Mouse (Mus musculus) E14TG2a.4 (cell line): ENCODE measurements around the gene Dok1.

ENCODE experiments used
- CTCF ChIP-seq: conservative IDR thresholded peaks from 2 replicates; pipeline ENCODE4 v1.5.1; 2014; ENCODE audit warnings: low read length
- NANOG ChIP-seq: IDR thresholded peaks from 2 replicates; pipeline ENCODE4 v1.6.1; 2014; ENCODE audit warnings: borderline replicate concordance, low read length, mixed read lengths
- POU5F1 ChIP-seq: IDR thresholded peaks from 2 replicates; pipeline ENCODE4 v1.6.1; 2014; ENCODE audit warnings: low read length, borderline replicate concordance

GRCm38 (mm10) chr6:83003082-83003481, 30.2 kb downstream of the Dok1 start:
- TF ChIP-seq NANOG (no peak), CTCF (no peak), POU5F1 (no peak)
